Mouse (Mus musculus) erythroblast, embryonic 14.5 days (primary cell): Measurements from ENCODE around the gene Rpl34.

Source experiments
- GATA1 ChIP-seq: IDR thresholded peaks from 2 replicates; pipeline ENCODE4 v1.6.1; 2012; ENCODE audit warnings: low read length, inconsistent platforms, mixed read lengths
- TAL1 ChIP-seq: IDR thresholded peaks from 3 replicates; pipeline ENCODE4 v1.6.1; 2012; ENCODE audit warnings: low read length, inconsistent platforms, mixed read lengths

DNA sequence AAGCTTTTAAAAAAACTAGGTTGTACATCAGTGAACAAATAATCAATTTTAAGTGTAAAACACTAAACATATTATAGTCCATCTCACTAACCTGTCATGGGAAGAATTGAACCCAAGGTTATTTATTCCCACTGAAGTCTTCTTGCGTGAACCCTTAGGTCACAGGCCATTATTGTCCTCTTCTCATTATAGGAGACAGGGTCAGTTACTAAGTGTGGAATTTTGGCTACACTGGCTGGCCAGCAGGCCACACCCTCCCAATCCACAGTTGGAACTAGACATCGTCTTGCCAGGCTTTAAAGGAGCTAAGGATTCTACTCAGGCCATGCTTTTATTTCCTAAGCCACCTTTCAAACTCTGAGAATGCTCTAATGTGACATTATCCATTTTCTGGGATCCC, 4.5 kb downstream of the Rpl34 start:
- no peak for TF ChIP-seq TAL1
- TF ChIP-seq GATA1 = no peak
